Mouse (Mus musculus) kidney, embryonic 14.5 days (tissue): ENCODE measurements around the gene Olfr56. TPM values are rescaled to one million over a fixed set of nuclear protein-coding genes. Genes with fewer than 3 reads are reported as not detected.
"Not testable (repeated sequence)": the region's sequence is repeated elsewhere in the genome, so short reads cannot be mapped to it uniquely, and the experiment has no call there.

Source experiments
- ATAC-seq: fragments of 200-750 bp; cut with Nextera tagmentation; 2 replicates; pipeline ENCODE4 v1.8.0; 2017; ENCODE audit warnings: moderate number of reproducible peaks, mild to moderate bottlenecking, moderate TSS enrichment, moderate library complexity; ENCODE audit not compliant: low FRiP score, low TSS enrichment
- H3K27ac ChIP-seq: fragments of 300-500 bp; sonication (generic); 2 replicates; pipeline ENCODE4 v1.5.1; 2014; ENCODE audit warnings: low read depth, mild to moderate bottlenecking, low read length, moderate library complexity, mixed read lengths
- H3K27me3 ChIP-seq: fragments of 300-500 bp; sonication (generic); 2 replicates; pipeline ENCODE4 v1.6.1; 2014; ENCODE audit warnings: mild to moderate bottlenecking, low read length; ENCODE audit not compliant: control insufficient read depth, insufficient read depth
- H3K36me3 ChIP-seq: fragments of 300-500 bp; sonication (generic); 2 replicates; pipeline ENCODE4 v1.6.1; 2014; ENCODE audit warnings: low read length, mixed read lengths; ENCODE audit not compliant: control insufficient read depth, insufficient read depth
- H3K4me1 ChIP-seq: fragments of 300-500 bp; sonication (generic); 2 replicates; pipeline ENCODE4 v1.6.1; 2014; ENCODE audit warnings: low read length, mixed read lengths; ENCODE audit not compliant: control insufficient read depth, insufficient read depth
- H3K4me2 ChIP-seq: fragments of 300-500 bp; sonication (generic); replicated peaks from 2 replicates; pipeline ENCODE4 v1.6.1; 2014; ENCODE audit warnings: low read depth, mild to moderate bottlenecking, low read length
- H3K4me3 ChIP-seq: fragments of 300-500 bp; sonication (generic); 2 replicates; pipeline ENCODE4 v1.5.1; 2014; ENCODE audit warnings: mild to moderate bottlenecking, low read length
- H3K9ac ChIP-seq: fragments of 300-500 bp; sonication (generic); 2 replicates; pipeline ENCODE4 v1.6.1; 2014; ENCODE audit warnings: low read depth, mild to moderate bottlenecking, low read length, moderate library complexity
- H3K9me3 ChIP-seq: fragments of 300-500 bp; sonication (generic); 2 replicates; pipeline ENCODE4 v1.6.1; 2016; ENCODE audit warnings: low read length; ENCODE audit not compliant: control insufficient read depth
- WGBS: fragments of 180-500 bp; shearing (Covaris S2); extraction: QIAGEN DNeasy Blood & Tissue Kit; methylation state at CpG from one replicate; pipeline ENCODE4 v1.1.7; 2014; 5-methylcytosine and 5-hydroxymethylcytosine counted together
- polyA plus RNA-seq: library from polyadenylated mRNA; unstranded; fragments of >200 nt; fragmentation: Nextera tagmentation; extraction: Ambion mirVana; gene quantifications from 2 replicates; pipeline ENCODE4 v1.2.1, GENCODE M21; 2014

The Olfr56 gene
- polyA plus RNA-seq, 1 experiment from 2014 or later, result not detected

- not testable (repeated sequence) for H3K36me3 ChIP-seq, H3K9me3 ChIP-seq, H3K4me3 ChIP-seq, H3K9ac ChIP-seq, H3K27ac ChIP-seq, H3K27me3 ChIP-seq, H3K4me1 ChIP-seq, ATAC-seq, H3K4me2 ChIP-seq
- no CpG with 5 or more reads among the region's 3 CpGs for WGBS
These were observed 4.2 kb downstream of the Olfr56 start for GRCm38 (mm10) chr11:48982848-48983247.

- 71% methylated on average over 2 of the region's 3 CpGs for WGBS
- H3K4me2 ChIP-seq, H3K4me3 ChIP-seq, H3K9ac ChIP-seq, H3K36me3 ChIP-seq, H3K4me1 ChIP-seq, H3K9me3 ChIP-seq, ATAC-seq, H3K27me3 ChIP-seq, H3K27ac ChIP-seq: not testable (repeated sequence)
These were observed 9.5 kb downstream of the Olfr56 start for GRCm38 (mm10) chr11:48988219-48988618.

GRCm38 (mm10) chr11:48989981-48990380, 11.3 kb downstream of the Olfr56 start:
- not testable (repeated sequence) for H3K27ac ChIP-seq, H3K4me1 ChIP-seq, H3K36me3 ChIP-seq, H3K9ac ChIP-seq, H3K27me3 ChIP-seq, ATAC-seq, H3K4me2 ChIP-seq, H3K4me3 ChIP-seq, H3K9me3 ChIP-seq
- 62% methylated on average over 1 of the region's 2 CpGs for WGBS

- ATAC-seq, H3K4me3 ChIP-seq, H3K27me3 ChIP-seq, H3K9ac ChIP-seq, H3K27ac ChIP-seq, H3K36me3 ChIP-seq, H3K4me2 ChIP-seq, H3K4me1 ChIP-seq, H3K9me3 ChIP-seq: not testable (repeated sequence)
- 45% methylated on average over 4 of the region's 4 CpGs for WGBS
These were observed 13.2 kb downstream of the Olfr56 start, which contains the start of gene Gm12185 for GRCm38 (mm10) chr11:48991740-48992520. Gm12185 (minus strand) TSS chr11:48992226.

GRCm38 (mm10) chr11:48993296-48993695, 14.6 kb downstream of the Olfr56 start:
- H3K9me3 ChIP-seq, H3K4me3 ChIP-seq, H3K36me3 ChIP-seq, H3K9ac ChIP-seq, H3K27ac ChIP-seq, H3K27me3 ChIP-seq, ATAC-seq, H3K4me2 ChIP-seq, H3K4me1 ChIP-seq: not testable (repeated sequence)
- WGBS, result 11% methylated on average over 8 of the region's 10 CpGs

- H3K4me2 ChIP-seq, H3K27ac ChIP-seq, H3K36me3 ChIP-seq, H3K4me1 ChIP-seq, H3K9ac ChIP-seq, H3K9me3 ChIP-seq, H3K4me3 ChIP-seq, H3K27me3 ChIP-seq: not testable (repeated sequence)
- ATAC-seq, result peak; percentile 89
- 10% methylated on average over 2 of the region's 2 CpGs for WGBS
These were observed 15.3 kb downstream of the Olfr56 start, which contains the start of gene Tgtp1 for GRCm38 (mm10) chr11:48994018-48994417. Tgtp1 (minus strand) TSS chr11:48994172.

GRCm38 (mm10) chr11:49000411-49000810, 21.7 kb downstream of the Olfr56 start:
- not testable (repeated sequence) for H3K27me3 ChIP-seq, H3K4me2 ChIP-seq, ATAC-seq, H3K36me3 ChIP-seq, H3K27ac ChIP-seq, H3K9ac ChIP-seq, H3K9me3 ChIP-seq, H3K4me1 ChIP-seq, H3K4me3 ChIP-seq
- WGBS, result 55% methylated on average over 1 of the region's 1 CpGs

- not testable (repeated sequence) for H3K4me2 ChIP-seq, H3K4me1 ChIP-seq, H3K4me3 ChIP-seq, H3K36me3 ChIP-seq, ATAC-seq, H3K9me3 ChIP-seq, H3K9ac ChIP-seq, H3K27me3 ChIP-seq, H3K27ac ChIP-seq
- WGBS, result 65% methylated on average over 2 of the region's 2 CpGs
These were observed 27.6 kb downstream of the Olfr56 start for GRCm38 (mm10) chr11:49006317-49006716.

GRCm38 (mm10) chr11:49006785-49007184, 28.1 kb downstream of the Olfr56 start:
- H3K9ac ChIP-seq, H3K4me3 ChIP-seq, H3K27ac ChIP-seq, H3K4me2 ChIP-seq, H3K36me3 ChIP-seq, ATAC-seq, H3K9me3 ChIP-seq, H3K4me1 ChIP-seq, H3K27me3 ChIP-seq: not testable (repeated sequence)
- 21% methylated on average over 1 of the region's 1 CpGs for WGBS
